Mouse (Mus musculus): ENCODE data around the gene B3gnt7. TPM values are rescaled to one million over a fixed set of nuclear protein-coding genes. Genes with fewer than 3 reads are reported as not detected.

The B3gnt7 gene
- polyA plus RNA-seq, 1 experiment = 13.7 TPM

- WGBS = 71% methylated on average over 2 of the region's 2 CpGs
- DNase-seq = no peak
- TF ChIP-seq POLR2A (IDR thresholded peaks at IDR 0.05; ENCODE audit: borderline replicate concordance, extremely low read depth, low read depth, low read length) = no peak
- TF ChIP-seq CTCF (IDR thresholded peaks at IDR 0.05; ENCODE audit: insufficient read depth, low read length) = no peak
- Histone ChIP-seq H3K4me3 (replicated peaks; ENCODE audit: extremely low read depth, low read depth, low read length) (no peak overlapping the region), H3K4me1 (ENCODE audit: control insufficient read depth, insufficient read depth, low read length) (0 out of 2 replicates have a peak, but pooled peaks cover 3% of the 10 kb centered on the region)
These were observed 2.5 kb upstream of the B3gnt7 start for GRCm38 (mm10) chr1:86300093-86300492.

GRCm38 (mm10) chr1:86300731-86301130, 1.9 kb upstream of the B3gnt7 start:
- H3K4me1 ChIP-seq (ENCODE audit: control insufficient read depth, insufficient read depth, low read length) = 0 out of 2 replicates have a peak, but pooled peaks cover 3% of the 10 kb centered on the region
- no peak overlapping the region for H3K4me3 ChIP-seq (replicated peaks; ENCODE audit: extremely low read depth, low read depth, low read length)
- WGBS = 45% methylated on average over 7 of the region's 7 CpGs
- no peak for DNase-seq
- no peak for TF ChIP-seq POLR2A (IDR thresholded peaks at IDR 0.05; ENCODE audit: borderline replicate concordance, extremely low read depth, low read depth, low read length)
- no peak for TF ChIP-seq CTCF (IDR thresholded peaks at IDR 0.05; ENCODE audit: insufficient read depth, low read length)

- no peak overlapping the region for H3K4me3 ChIP-seq (replicated peaks; ENCODE audit: extremely low read depth, low read depth, low read length)
- 44% methylated on average over 6 of the region's 6 CpGs for WGBS
- DNase-seq = no peak
- TF ChIP-seq POLR2A (IDR thresholded peaks at IDR 0.05; ENCODE audit: borderline replicate concordance, extremely low read depth, low read depth, low read length) (no peak), CTCF (IDR thresholded peaks at IDR 0.05; ENCODE audit: insufficient read depth, low read length) (peak; percentile 37; the same call in 1 of the 2 replicates)
- 0 out of 2 replicates have a peak, but pooled peaks cover 3% of the 10 kb centered on the region for H3K4me1 ChIP-seq (ENCODE audit: control insufficient read depth, insufficient read depth, low read length)
These were observed 1.2 kb upstream of the B3gnt7 start for GRCm38 (mm10) chr1:86301221-86302091.

- DNase-seq = peak; percentile 52
- peak overlapping the region; percentile 57 for H3K4me3 ChIP-seq (replicated peaks; ENCODE audit: extremely low read depth, low read depth, low read length)
- 0 out of 2 replicates have a peak, but pooled peaks cover 3% of the 10 kb centered on the region for H3K4me1 ChIP-seq (ENCODE audit: control insufficient read depth, insufficient read depth, low read length)
- no peak for TF ChIP-seq CTCF (IDR thresholded peaks at IDR 0.05; ENCODE audit: insufficient read depth, low read length)
- TF ChIP-seq POLR2A (IDR thresholded peaks at IDR 0.05; ENCODE audit: borderline replicate concordance, extremely low read depth, low read depth, low read length) = no peak
- under 1% methylated on average over 65 of the region's 65 CpGs for WGBS
These were observed 636 bp downstream of the B3gnt7 start for GRCm38 (mm10) chr1:86303063-86303872.

- 7% methylated on average over 16 of the region's 16 CpGs for WGBS
- no peak for DNase-seq
- H3K4me1 ChIP-seq (ENCODE audit: control insufficient read depth, insufficient read depth, low read length) = 0 out of 2 replicates have a peak, but pooled peaks cover 3% of the 10 kb centered on the region
- H3K4me3 ChIP-seq (replicated peaks; ENCODE audit: extremely low read depth, low read depth, low read length) = peak overlapping the region; percentile 57
- TF ChIP-seq CTCF (IDR thresholded peaks at IDR 0.05; ENCODE audit: insufficient read depth, low read length) (no peak), POLR2A (IDR thresholded peaks at IDR 0.05; ENCODE audit: borderline replicate concordance, extremely low read depth, low read depth, low read length) (no peak)
These were observed 1.2 kb downstream of the B3gnt7 start for GRCm38 (mm10) chr1:86303873-86304250.

GRCm38 (mm10) chr1:86306686-86307085, 4.1 kb downstream of the B3gnt7 start:
- no peak for DNase-seq
- H3K4me3 ChIP-seq (replicated peaks; ENCODE audit: extremely low read depth, low read depth, low read length) = no peak overlapping the region
- H3K4me1 ChIP-seq (ENCODE audit: control insufficient read depth, insufficient read depth, low read length) = 0 out of 2 replicates have a peak, but pooled peaks cover 3% of the 10 kb centered on the region
- no peak for TF ChIP-seq CTCF (IDR thresholded peaks at IDR 0.05; ENCODE audit: insufficient read depth, low read length)
- no peak for TF ChIP-seq POLR2A (IDR thresholded peaks at IDR 0.05; ENCODE audit: borderline replicate concordance, extremely low read depth, low read depth, low read length)
- 89% methylated on average over 3 of the region's 3 CpGs for WGBS

DNA sequence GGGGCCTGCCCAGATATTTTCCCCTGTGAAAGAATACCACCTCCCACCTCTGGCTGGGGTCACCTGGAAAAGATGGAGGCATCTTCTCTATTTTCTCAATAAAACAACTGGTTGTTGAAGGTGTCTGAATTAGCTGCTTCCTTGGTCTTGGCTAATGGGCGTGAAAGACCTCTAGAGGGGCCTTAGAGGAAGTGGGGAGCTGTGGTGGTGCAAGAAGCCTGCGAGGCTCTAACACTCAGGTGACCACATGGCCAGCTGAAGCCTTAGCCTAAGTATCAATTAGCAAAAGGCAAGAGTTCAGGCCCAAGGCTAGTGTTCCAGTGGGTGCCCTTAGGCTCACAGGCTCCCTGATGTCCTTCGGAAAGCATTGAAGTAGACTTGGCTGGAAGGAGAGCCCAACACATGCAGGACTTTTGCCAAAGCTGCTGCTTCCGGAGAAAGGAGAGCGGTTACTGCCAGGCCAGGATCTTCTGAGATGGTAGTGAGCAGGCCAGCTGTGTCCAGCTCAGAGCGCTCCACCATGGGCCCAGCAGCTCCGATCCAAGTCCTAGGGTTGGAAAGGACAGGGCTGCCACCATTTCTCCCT, 4.6 kb downstream of the B3gnt7 start:
- 0 out of 2 replicates have a peak, but pooled peaks cover 3% of the 10 kb centered on the region for H3K4me1 ChIP-seq (ENCODE audit: control insufficient read depth, insufficient read depth, low read length)
- TF ChIP-seq POLR2A (IDR thresholded peaks at IDR 0.05; ENCODE audit: borderline replicate concordance, extremely low read depth, low read depth, low read length) (no peak), CTCF (IDR thresholded peaks at IDR 0.05; ENCODE audit: insufficient read depth, low read length) (no peak)
- DNase-seq = no peak
- H3K4me3 ChIP-seq (replicated peaks; ENCODE audit: extremely low read depth, low read depth, low read length) = no peak overlapping the region
- WGBS = 85% methylated on average over 7 of the region's 7 CpGs

DNA sequence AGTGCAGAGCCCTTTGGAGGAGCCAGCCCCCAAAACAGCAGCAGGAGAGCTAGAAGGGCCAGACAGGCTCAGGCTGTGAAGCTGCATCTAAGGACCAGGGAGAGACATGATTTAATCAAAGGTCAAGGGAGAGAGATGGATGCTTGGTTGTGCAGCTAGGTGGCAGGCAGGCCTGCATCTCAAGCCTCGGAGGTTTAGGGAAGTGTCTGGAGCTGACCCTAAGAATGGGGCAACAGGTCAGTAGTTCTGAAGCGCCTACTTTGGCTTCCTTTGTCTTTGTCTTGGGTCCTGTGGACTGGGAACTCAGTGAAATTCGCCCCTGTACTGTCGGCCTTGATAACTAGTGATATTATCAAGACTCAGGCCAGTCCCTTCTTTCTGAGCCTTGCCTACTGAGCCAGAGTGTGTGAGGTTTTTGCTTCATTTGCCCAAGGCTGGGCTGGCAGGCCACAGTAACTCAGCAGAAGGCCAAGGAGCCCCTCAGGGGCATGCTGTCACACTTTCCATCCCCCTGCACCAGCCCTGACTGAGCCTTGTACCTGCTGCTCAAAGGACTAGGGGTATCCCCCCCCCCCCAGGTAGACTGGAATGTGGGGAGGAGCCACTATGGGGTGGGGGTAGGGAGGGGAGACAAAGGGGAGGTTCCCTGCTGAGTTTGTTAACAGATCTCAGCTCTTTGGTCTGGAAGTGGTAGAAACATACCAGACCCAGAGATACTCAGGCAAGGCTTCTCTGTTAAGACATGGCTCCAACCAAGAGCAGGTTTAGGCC, 5.4 kb downstream of the B3gnt7 start:
- 63% methylated on average over 4 of the region's 4 CpGs for whole genome bisulfite sequencing
- no peak for TF ChIP-seq CTCF (IDR thresholded peaks at IDR 0.05; ENCODE audit: insufficient read depth, low read length)
- no peak for TF ChIP-seq POLR2A (IDR thresholded peaks at IDR 0.05; ENCODE audit: borderline replicate concordance, extremely low read depth, low read depth, low read length)
- 0 out of 2 replicates have a peak, but pooled peaks cover 1% of the 10 kb centered on the region for H3K4me1 ChIP-seq (ENCODE audit: control insufficient read depth, insufficient read depth, low read length)
- H3K4me3 ChIP-seq (replicated peaks; ENCODE audit: extremely low read depth, low read depth, low read length) = no peak overlapping the region
- no peak for DNase-seq
